Mouse (Mus musculus) ovary, postnatal 10 days (tissue): ENCODE results near the gene Gm5622.
A peak's percentile ranks its signal among the peaks of the same experiment; 100 is the strongest.
"Not testable (repeated sequence)": the region's sequence is repeated elsewhere in the genome, so short reads cannot be mapped to it uniquely, and the experiment has no call there.

Source experiments
- DNase-seq: peaks from one replicate; pipeline ENCODE4 v3.0.0; 2022; ENCODE audit warnings: low spot score

Gm5622 gene

DNA sequence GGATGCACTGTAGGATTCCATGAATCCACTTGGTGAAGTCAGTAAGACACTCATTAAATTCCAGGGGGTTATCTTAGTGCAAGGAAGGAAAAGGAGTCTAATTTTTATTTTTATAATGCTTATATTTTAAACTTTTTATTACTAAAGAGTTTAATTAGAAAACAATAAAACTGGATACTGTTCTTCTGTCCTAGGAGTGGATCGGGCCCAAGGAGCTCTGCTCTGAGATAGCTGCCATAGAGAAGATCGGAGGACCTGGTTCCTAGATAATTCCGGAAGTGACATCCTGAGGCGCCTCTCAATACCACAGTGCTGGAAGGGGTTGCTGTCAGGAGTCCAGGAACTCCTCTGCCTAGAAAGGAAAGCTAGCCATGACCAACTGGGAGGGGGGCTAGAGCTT lies at the start of gene Gm5622:
Gm5622 (plus strand) TSS at position 301 of the 400 bp plus-strand sequence.
- no peak for DNase-seq

DNA sequence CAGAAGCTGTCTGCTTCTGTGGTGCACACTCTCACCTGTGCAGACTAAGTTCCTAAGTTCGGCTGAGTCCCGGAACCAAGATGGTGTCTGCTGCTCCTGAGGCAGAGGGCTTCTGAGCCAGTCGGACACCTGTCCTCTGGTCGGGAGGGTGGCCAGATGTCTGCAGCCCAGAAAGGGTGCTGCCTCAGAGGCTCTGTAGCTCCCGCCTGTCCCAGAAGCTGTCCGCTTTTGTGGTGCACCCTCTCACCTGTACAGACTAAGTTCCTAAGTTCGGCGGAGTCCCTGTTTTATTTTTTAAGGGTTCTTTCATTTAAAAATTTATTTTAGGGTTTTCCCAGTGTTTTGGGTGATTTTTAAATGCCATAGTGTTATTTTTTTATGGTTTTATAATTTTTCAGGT lies 45.2 kb upstream of the Gm5622 start:
- DNase-seq: no peak

DNA sequence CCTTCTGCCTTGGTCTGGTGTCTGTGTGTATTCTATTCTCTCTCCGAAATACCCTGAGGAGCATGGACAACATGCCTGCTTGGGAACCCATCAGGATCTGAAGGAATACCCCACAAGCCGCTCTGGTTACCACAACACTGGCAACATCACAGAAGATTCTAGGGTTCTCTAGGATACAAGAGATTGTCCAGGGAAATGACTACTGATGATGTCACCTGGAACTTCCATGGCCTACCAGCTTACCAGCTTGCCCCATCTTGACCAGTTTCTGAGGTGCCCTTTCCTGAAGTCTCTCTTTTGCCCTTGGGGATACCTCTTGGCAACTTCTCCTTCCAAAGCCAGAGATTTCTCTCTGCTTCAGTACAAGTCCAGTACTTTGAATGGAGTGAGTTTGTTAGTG lies 21.4 kb downstream of the Gm5622 start, which contains the start of gene Gm17175:
Gm17175 (minus strand) TSS at position 101 of the 400 bp plus-strand sequence.
- not testable (repeated sequence) for DNase-seq

DNA sequence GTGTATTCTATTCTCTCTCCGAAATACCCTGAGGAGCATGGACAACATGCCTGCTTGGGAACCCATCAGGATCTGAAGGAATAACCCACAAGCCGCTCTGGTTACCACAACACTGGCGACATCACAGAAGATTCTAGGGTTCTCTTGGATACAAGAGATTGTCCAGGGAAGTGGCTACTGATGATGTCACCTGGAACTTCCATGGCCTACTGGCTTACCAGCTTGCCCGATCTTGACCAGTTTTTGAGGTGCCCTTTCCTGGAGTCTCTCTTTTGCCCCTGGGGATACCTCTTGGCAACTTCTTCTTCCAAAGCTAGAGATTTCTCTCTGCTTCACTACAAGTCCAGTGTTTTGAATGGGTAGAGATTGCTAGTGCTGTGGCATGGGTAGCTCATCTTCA lies 39.4 kb downstream of the Gm5622 start, which contains the start of gene Gm17174:
Gm17174 (minus strand) TSS at position 101 of the 400 bp plus-strand sequence.
- not testable (repeated sequence) for DNase-seq

DNA sequence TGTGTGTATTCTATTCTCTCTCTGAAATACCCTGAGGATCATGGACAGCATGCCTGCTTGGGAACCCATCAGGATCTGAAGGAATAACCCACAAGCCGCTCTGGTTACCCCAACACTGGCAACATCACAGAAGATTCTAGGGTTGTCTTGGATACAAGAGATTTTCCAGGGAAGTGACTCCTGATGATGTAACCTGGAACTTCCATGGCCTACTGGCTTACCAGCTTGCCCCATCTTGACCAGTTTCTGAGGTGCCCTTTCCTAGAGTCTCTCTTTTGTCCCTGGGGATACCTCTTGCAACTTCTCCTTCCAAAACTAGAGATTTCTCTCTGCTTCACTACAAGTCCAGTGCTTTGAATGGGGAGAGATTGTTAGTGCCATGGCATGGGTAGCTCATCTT lies 58.6 kb downstream of the Gm5622 start, which contains the start of gene Gm17078:
Gm17078 (minus strand) TSS at position 101 of the 400 bp plus-strand sequence.
- no peak for DNase-seq

DNA sequence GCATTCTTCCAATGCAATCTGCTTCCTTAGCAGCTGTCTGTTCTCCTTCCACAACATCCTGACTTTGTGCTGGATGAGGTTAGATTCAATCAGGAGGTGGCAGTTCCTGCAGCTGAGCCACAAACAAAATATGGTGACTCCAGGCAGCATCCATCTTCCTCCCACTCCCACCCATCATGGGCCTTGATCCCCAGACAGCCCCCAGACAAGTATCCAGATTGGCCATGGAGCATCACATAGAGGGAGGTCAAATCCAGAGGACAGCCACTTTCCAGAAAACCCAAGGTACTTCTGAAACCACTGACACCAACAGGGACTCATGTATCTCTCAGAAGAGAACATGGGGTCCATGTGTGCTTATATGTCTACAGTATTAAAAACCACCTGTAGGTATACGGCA lies 79.8 kb downstream of the Gm5622 start:
- peak; percentile 13 for DNase-seq

DNA sequence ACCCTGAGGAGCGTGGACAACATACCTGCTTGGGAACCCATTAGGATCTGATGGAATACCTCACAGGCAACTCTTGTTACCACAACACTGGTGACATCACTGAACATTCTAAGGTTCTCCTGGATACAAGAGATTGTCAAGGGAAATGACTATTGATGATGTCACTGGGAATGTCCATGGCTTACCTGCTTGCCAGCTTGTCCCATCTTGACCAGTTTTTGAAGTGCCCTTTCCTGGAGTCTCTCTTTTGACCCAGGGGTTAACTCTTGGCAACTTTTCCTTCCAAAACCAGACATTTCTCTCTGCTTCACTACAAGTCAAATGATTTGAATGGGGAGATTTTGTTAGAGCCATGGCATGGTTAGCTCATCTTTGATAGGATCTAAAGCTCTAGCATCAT lies 83.0 kb downstream of the Gm5622 start, which contains the start of gene Gm4181:
Gm4181 (minus strand) TSS at position 101 of the 400 bp plus-strand sequence.
- DNase-seq: not testable (repeated sequence)

DNA sequence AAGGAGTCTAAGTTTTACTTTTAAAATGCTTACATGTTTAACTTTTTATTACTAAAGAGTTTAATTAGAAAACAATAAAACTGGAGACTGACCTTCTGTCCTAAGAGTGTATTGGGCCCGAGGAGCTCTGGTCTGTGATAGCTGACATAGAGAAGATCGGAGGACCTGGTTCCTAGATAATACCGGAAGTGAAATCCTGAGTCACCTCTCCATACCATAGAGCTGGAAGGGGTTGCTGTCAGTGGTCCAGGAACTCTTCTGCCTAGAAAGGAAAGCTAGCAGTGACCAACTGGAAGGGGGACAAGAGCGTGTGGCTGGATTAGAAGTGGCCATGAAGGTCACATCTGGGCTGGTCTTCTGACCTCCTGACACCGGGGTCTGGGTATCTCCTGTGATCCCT lies 124.7 kb downstream of the Gm5622 start:
- no peak for DNase-seq

DNA sequence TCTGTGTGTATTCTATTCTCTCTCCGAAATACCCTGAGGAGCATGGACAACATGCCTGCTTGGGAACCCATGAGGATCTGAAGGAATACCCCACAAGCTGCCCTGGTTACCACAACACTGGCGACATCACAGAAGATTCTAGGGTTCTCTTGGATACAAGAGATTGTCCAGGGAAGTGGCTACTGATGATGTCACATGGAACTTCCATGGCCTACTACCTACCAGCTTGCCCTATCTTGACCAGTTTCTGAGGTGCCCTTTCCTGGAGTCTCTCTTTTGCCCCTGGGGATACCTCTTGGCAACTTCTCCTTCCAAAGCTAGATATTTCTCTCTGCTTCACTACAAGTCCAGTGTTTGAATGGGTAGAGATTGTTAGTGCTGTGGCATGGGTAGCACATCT lies 142.8 kb downstream of the Gm5622 start, which contains the start of gene Gm17079:
Gm17079 (minus strand) TSS at position 101 of the 400 bp plus-strand sequence.
- not testable (repeated sequence) for DNase-seq
